Mouse (Mus musculus) brain, embryonic 14.5 days (tissue): ENCODE measurements around the gene C2cd3.

Experiments used
- CTCF ChIP-seq: fragments of 200-500 bp; IDR thresholded peaks from 2 replicates; pipeline ENCODE4 v1.5.1; 2012; ENCODE audit warnings: inconsistent platforms, mild to moderate bottlenecking, moderate library complexity, borderline replicate concordance; ENCODE audit not compliant: insufficient read depth, insufficient read length; ENCODE audit errors: extremely low read depth
- POLR2A ChIP-seq: fragments of 200-500 bp; IDR thresholded peaks from 2 replicates; pipeline ENCODE4 v1.6.1; 2012; ENCODE audit warnings: mild to moderate bottlenecking, inconsistent platforms, borderline replicate concordance; ENCODE audit not compliant: poor library complexity, insufficient read depth, insufficient read length, severe bottlenecking; ENCODE audit errors: extremely low read depth

- no peak for TF ChIP-seq CTCF
- no peak for TF ChIP-seq POLR2A
Measured at GRCm38 (mm10) chr7:100357856-100358255, 14.2 kb upstream of the C2cd3 start.
